Mouse (Mus musculus) erythroblast, embryonic 14.5 days (primary cell): ENCODE measurements around the gene Gm5741.

Source experiments
- GATA1 ChIP-seq: IDR thresholded peaks from 2 replicates; pipeline ENCODE4 v1.6.1; 2012; ENCODE audit warnings: low read length, inconsistent platforms, mixed read lengths
- TAL1 ChIP-seq: IDR thresholded peaks from 3 replicates; pipeline ENCODE4 v1.6.1; 2012; ENCODE audit warnings: low read length, inconsistent platforms, mixed read lengths

DNA sequence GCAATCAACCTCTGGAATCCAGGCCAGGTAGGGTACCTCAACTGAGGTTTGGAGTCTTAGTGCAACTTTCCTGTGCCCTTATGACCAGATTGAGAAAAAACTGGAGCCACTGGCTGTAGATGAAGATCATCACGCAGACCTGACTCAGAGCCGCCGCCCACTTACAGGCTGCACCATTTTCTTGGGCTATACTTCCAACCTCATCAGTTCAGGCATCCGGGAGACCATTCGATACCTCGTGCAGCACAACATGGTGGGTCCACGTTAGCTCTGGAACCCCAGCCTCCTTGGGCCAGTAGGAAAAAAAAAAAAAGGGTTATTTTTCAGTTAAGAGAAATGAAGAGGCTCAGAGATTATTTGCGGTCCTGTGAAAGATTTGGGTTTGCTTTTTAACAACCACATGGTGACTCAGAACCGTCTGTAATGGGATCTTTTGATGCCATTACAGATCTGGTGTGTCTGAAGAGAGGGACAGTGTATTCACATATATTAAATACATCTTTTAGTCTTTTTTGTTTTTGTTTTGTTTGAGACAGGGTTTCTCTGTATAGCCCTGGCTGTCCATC is 4.7 kb upstream of the Gm5741 start:
- TF ChIP-seq TAL1, result no peak
- TF ChIP-seq GATA1, result no peak
